Mouse (Mus musculus): ENCODE measurements around the gene Ecm1. TPM values are rescaled to one million over a fixed set of nuclear protein-coding genes. Genes with fewer than 3 reads are reported as not detected.
A peak's percentile ranks its signal among the peaks of the same experiment; 100 is the strongest.

Gene Ecm1
- polyA plus RNA-seq, 1 experiment from 2014 or later: 13.3 TPM

DNA sequence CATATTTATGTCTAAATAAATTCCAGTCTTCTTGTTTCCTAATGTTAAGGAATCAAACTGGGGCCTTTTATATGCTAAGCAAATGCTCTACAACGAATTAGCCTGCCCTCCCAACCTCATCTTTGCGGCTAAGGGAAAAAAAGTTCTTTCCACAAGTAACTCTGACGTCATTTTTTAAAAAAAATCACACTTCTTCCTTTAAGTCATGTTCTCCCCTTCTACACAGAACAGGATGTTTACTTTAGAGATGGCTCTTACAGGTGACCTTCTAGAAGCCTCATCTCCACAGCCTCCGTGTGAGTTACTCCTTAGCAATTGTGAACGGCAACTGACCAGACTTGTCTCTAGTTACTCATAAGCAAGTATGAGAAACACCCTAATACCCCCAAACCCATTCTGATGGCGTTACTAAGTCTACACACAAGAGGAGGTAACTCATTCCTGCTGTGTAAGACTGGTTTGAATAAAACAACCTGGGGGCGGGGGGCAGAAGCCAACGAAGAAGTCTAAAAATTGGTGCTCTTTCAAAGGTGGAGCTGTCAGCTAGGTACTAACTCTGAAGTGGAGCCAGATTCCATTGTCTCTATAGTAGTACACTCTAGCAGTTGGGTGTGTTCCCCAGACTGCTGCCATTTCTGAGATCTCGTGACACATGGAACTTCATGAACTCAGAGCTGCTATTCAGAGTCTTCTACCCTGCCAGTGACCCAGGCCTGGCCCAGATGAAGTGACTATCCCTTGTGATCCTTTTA, 19.3 kb upstream of the Ecm1 start:
- Histone ChIP-seq H3K9me3 (ENCODE audit: control insufficient read depth, low read length) (no peaks in the 10 kb centered on the region), H3K4me3 (ENCODE audit: low read depth, low read length) (no peak overlapping the region), H3K4me1 (replicated peaks; ENCODE audit: control insufficient read depth, insufficient read depth, low read length) (no peaks in the 10 kb centered on the region), H3K9ac (ENCODE audit: low read depth, low read length) (no peak overlapping the region), H3K36me3 (ENCODE audit: control insufficient read depth, insufficient read depth, low read length) (peaks cover 3% of the 10 kb centered on the region; the same call in 1 of the 2 replicates), H3K27me3 (ENCODE audit: control insufficient read depth, insufficient read depth, low read length) (no peaks in the 10 kb centered on the region), H3K27ac (ENCODE audit: low read depth, low read length) (no peak overlapping the region), H3K4me2 (replicated peaks; ENCODE audit: low read depth, low read length) (no peak overlapping the region)
- ATAC-seq (ENCODE audit: low FRiP score) (no peak), DNase-seq (ENCODE audit: low spot score) (no peak)
- 55% methylated on average over 9 of the region's 9 CpGs for WGBS

DNA sequence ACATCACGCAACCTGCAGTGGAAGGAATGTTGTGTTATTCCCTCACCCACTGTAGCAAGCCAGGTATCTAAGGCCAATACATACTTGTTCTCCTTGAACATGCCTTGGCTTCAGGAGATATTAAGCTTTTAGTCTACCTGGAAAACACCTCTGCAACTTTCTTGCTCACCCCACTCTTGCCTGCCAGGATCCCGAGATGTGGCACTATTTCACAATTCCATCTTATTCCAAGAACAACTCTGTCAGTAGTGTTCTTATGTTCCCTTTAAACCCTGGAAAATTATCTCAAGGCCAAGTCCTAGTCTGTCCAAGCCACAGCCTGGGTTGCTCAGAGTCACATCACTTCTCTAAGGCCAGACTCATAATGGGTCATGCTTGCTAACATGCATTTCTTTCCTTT, 17.4 kb upstream of the Ecm1 start:
- Histone ChIP-seq H3K9me3 (ENCODE audit: control insufficient read depth, low read length) (no peaks in the 10 kb centered on the region), H3K4me1 (replicated peaks; ENCODE audit: control insufficient read depth, insufficient read depth, low read length) (no peaks in the 10 kb centered on the region), H3K36me3 (ENCODE audit: control insufficient read depth, insufficient read depth, low read length) (peaks cover 2% of the 10 kb centered on the region; the same call in 1 of the 2 replicates), H3K4me3 (ENCODE audit: low read depth, low read length) (no peak overlapping the region), H3K27ac (ENCODE audit: low read depth, low read length) (no peak overlapping the region), H3K4me2 (replicated peaks; ENCODE audit: low read depth, low read length) (no peak overlapping the region), H3K9ac (ENCODE audit: low read depth, low read length) (no peak overlapping the region), H3K27me3 (ENCODE audit: control insufficient read depth, insufficient read depth, low read length) (no peaks in the 10 kb centered on the region)
- WGBS: 89% methylated on average over 2 of the region's 2 CpGs
- DNase-seq (ENCODE audit: low spot score) (no peak), ATAC-seq (ENCODE audit: low FRiP score) (no peak)

DNA sequence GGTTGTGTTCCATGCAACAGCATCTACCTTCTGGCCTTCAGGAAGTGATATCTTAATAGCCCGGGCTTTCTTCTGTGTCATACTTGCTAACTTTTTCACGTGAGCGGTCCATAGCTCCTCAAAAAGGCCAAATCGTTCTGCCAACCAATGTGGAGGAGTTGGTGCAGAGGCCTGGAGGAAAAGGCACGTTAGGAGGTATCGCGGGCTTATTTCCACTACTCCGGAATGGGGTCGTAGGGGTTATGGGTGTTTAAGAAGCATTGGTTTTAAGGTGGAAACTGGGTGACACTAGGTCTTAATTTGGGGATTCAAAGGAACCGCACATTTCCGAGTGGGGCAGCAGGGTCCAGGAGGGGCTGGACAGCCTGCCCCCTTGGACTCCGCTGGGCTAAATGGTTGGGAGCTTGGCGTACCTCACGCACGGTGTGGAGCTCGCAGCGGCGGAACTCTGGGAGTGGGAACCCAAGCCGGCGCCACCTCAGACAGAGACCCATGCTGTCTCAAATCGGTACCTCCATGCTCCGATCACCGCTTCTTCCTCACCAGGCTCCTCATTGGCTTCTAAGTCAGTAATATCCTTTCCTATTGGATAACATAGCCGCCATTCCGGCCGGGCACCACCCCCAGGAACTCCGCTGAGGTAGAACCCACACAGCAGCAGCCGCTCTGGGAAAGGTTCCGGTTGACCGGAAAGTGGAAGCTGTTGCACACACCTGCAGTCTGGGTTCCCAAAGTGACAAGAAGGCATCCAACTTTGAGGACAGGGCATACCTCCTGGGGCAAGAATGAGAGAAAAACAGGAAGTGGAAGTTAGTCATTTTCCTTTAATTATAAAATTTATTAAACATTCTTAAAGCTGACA, 15.2 kb upstream of the Ecm1 start:
- Histone ChIP-seq H3K9me3 (ENCODE audit: control insufficient read depth, low read length) (no peaks in the 10 kb centered on the region), H3K27me3 (ENCODE audit: control insufficient read depth, insufficient read depth, low read length) (no peaks in the 10 kb centered on the region), H3K27ac (ENCODE audit: low read depth, low read length) (peak overlapping the region; percentile 47), H3K4me2 (replicated peaks; ENCODE audit: low read depth, low read length) (peak overlapping the region; percentile 52), H3K4me1 (replicated peaks; ENCODE audit: control insufficient read depth, insufficient read depth, low read length) (no peaks in the 10 kb centered on the region), H3K4me3 (ENCODE audit: low read depth, low read length) (peak overlapping the region; percentile 81), H3K9ac (ENCODE audit: low read depth, low read length) (peak overlapping the region; percentile 78), H3K36me3 (ENCODE audit: control insufficient read depth, insufficient read depth, low read length) (0 out of 2 replicates have a peak, but pooled peaks cover 3% of the 10 kb centered on the region)
- under 1% methylated on average over 30 of the region's 30 CpGs for WGBS
- peak; percentile 88 for DNase-seq (ENCODE audit: low spot score)
- peak; percentile 98 for ATAC-seq (ENCODE audit: low FRiP score)

DNA sequence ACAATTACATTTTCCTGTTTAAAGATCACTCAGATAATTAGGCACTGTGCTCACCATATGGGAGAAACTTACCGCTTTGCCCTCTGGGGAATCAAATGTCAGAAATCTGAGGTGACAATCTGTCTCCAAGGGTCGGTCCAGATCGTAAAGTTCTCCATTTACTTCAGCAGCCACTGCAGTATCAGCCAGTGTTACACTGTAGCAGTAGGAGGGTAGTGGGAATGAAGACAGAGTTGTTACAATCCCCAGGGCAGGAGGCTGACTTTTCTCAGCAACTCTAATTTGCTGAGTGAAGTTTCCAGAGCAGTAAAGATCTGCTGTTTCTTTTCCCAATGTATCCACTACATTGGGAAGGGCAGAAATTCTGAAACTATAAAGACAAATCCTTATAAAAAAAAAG, 13.6 kb upstream of the Ecm1 start:
- Histone ChIP-seq H3K9me3 (ENCODE audit: control insufficient read depth, low read length) (no peaks in the 10 kb centered on the region), H3K4me2 (replicated peaks; ENCODE audit: low read depth, low read length) (no peak overlapping the region), H3K4me3 (ENCODE audit: low read depth, low read length) (no peak overlapping the region), H3K36me3 (ENCODE audit: control insufficient read depth, insufficient read depth, low read length) (0 out of 2 replicates have a peak, but pooled peaks cover 3% of the 10 kb centered on the region), H3K27me3 (ENCODE audit: control insufficient read depth, insufficient read depth, low read length) (no peaks in the 10 kb centered on the region), H3K4me1 (replicated peaks; ENCODE audit: control insufficient read depth, insufficient read depth, low read length) (no peaks in the 10 kb centered on the region), H3K9ac (ENCODE audit: low read depth, low read length) (no peak overlapping the region), H3K27ac (ENCODE audit: low read depth, low read length) (no peak overlapping the region)
- 93% methylated on average over 3 of the region's 3 CpGs for WGBS
- ATAC-seq (ENCODE audit: low FRiP score) (no peak), DNase-seq (ENCODE audit: low spot score) (no peak)

DNA sequence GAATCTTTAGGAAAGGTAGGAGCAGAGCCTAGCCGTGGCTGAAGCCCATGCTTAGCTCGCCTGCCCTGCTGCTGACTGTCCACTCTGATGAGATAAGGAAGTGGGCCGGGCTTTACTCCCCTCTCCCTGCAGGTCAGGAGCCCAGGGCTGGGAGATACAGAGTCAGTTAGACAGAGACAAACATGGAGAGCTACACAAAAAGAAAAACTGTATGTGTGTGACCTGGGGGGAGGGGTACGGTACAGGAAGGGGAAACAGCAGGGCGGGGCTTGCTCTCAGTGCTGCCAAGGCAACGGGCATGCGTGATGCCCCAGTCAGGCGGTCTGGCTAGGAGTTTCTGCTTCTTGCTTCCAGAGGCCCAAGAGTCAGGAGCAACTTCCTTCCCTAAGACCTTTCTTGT, 1.0 kb upstream of the Ecm1 start:
- no peak overlapping the region for H3K4me2 ChIP-seq (replicated peaks; ENCODE audit: low read depth, low read length)
- peaks cover 2% of the 10 kb centered on the region; the same call in 1 of the 2 replicates for H3K36me3 ChIP-seq (ENCODE audit: control insufficient read depth, insufficient read depth, low read length)
- no peak for ATAC-seq (ENCODE audit: low FRiP score)
- H3K9me3 ChIP-seq (ENCODE audit: control insufficient read depth, low read length): no peaks in the 10 kb centered on the region
- no peak overlapping the region for H3K9ac ChIP-seq (ENCODE audit: low read depth, low read length)
- no peak overlapping the region for H3K4me3 ChIP-seq (ENCODE audit: low read depth, low read length)
- H3K4me1 ChIP-seq (replicated peaks; ENCODE audit: control insufficient read depth, insufficient read depth, low read length): no peaks in the 10 kb centered on the region
- WGBS: 82% methylated on average over 8 of the region's 8 CpGs
- no peak overlapping the region for H3K27ac ChIP-seq (ENCODE audit: low read depth, low read length)
- DNase-seq (ENCODE audit: low spot score): no peak
- no peaks in the 10 kb centered on the region for H3K27me3 ChIP-seq (ENCODE audit: control insufficient read depth, insufficient read depth, low read length)

DNA sequence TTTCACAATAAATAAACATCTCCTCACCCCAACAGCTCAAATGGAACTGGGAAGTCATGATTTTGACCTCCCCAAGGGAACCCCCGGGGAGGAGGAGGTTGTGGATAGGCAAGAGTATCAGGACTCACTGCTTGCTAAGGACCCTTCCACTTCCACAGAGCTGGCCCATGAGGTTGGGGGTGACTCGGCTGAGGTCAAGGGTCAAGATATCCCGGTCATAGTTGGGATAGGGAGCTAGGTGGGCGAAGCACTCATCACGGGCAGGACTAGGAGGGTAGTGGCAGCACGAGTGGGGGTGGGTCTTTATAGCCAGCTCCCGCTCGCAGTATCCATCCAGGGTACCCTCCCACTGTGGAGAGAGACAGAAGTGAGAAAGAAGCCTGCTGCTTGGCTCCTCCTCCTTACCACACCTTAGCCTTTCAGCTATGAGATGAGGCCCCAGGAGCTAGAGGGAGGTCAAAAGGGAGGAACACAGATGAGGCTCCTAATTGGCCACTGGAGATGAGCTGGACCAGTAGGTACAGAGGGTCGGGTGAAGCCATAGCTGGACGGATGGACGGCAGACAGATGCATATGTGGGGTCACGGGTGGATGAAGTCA, 4.2 kb downstream of the Ecm1 start:
- H3K27me3 ChIP-seq (ENCODE audit: control insufficient read depth, insufficient read depth, low read length): no peaks in the 10 kb centered on the region
- H3K4me3 ChIP-seq (ENCODE audit: low read depth, low read length): no peak overlapping the region
- H3K4me2 ChIP-seq (replicated peaks; ENCODE audit: low read depth, low read length): no peak overlapping the region
- 88% methylated on average over 12 of the region's 12 CpGs for WGBS
- H3K36me3 ChIP-seq (ENCODE audit: control insufficient read depth, insufficient read depth, low read length): no peaks in the 10 kb centered on the region; the same call in 1 of the 2 replicates
- no peaks in the 10 kb centered on the region for H3K9me3 ChIP-seq (ENCODE audit: control insufficient read depth, low read length)
- no peak for DNase-seq (ENCODE audit: low spot score)
- no peaks in the 10 kb centered on the region for H3K4me1 ChIP-seq (replicated peaks; ENCODE audit: control insufficient read depth, insufficient read depth, low read length)
- no peak overlapping the region for H3K27ac ChIP-seq (ENCODE audit: low read depth, low read length)
- H3K9ac ChIP-seq (ENCODE audit: low read depth, low read length): no peak overlapping the region
- ATAC-seq (ENCODE audit: low FRiP score): no peak

DNA sequence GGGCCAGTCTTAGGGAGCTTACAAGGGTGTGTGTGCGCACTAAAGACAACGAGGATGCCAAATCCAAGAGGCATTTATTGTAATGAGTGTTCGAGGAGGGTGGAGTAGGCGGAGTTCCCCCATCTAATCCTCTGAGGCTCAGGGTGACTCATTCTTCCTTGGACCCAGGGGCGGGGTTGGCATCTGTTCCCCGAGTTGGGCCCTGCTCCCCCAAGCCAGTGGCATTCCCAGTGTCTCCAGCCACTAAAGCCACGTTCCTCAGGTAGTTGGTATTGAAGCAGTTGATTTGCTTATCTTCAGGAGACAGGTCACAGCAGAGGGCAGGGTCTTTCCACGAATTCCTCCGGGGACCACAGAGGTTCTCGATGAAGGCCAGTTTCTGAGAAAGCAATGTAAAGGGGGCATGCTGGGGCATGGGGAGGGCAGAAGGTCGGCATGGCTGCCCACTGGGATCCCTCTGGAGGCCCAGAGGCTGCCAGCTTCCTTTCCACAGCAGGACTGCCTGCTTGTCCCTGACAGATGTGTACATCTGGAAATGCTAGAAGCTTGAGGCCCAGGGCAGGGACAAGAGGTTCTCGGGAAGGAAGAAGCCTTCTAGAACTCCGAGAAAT, 5.2 kb downstream of the Ecm1 start:
- H3K4me3 ChIP-seq (ENCODE audit: low read depth, low read length): no peak overlapping the region
- ATAC-seq (ENCODE audit: low FRiP score): no peak
- no peaks in the 10 kb centered on the region for H3K9me3 ChIP-seq (ENCODE audit: control insufficient read depth, low read length)
- WGBS: 84% methylated on average over 13 of the region's 13 CpGs
- DNase-seq (ENCODE audit: low spot score): no peak
- no peak overlapping the region for H3K4me2 ChIP-seq (replicated peaks; ENCODE audit: low read depth, low read length)
- H3K4me1 ChIP-seq (replicated peaks; ENCODE audit: control insufficient read depth, insufficient read depth, low read length): no peaks in the 10 kb centered on the region
- no peaks in the 10 kb centered on the region for H3K27me3 ChIP-seq (ENCODE audit: control insufficient read depth, insufficient read depth, low read length)
- no peak overlapping the region for H3K27ac ChIP-seq (ENCODE audit: low read depth, low read length)
- H3K36me3 ChIP-seq (ENCODE audit: control insufficient read depth, insufficient read depth, low read length): no peaks in the 10 kb centered on the region; the same call in 1 of the 2 replicates
- H3K9ac ChIP-seq (ENCODE audit: low read depth, low read length): no peak overlapping the region

DNA sequence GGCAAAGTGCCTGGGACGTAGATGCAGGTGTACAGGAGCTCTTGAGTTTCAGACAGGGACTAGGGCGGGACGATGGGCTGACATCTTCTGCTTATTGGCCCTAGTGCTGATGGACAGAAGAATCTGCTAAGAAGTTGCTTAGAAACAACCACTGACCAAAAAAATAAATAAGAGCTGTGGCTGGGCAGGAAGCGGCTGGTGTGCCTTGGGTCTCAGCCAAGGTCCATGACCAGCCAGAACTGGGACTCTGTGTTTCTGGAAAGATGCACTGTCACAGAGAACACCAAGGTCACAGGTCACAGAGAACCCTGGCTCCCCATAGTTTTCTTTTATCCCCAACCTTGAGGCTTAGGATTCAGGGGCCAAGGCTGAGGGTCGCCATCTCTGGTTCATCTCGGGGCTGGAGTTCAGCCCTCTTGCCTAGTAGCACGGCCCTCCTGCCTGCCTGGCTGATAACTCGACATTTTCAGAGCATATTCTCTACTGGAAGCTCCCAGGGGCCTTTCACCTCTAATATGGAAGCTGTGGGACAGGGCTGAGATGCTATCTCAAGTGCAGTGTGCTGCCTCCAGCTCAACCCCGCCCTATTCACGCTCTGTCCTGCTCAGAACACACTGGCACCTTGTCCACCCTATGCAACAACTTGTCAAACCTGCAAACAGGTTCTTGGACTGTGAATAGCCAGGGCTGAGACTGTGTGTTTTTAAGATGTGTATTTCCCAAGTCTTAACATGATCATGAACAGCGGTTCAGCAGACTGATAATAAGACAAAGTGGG, 6.4 kb downstream of the Ecm1 start:
- no peak overlapping the region for H3K27ac ChIP-seq (ENCODE audit: low read depth, low read length)

More for the DNA sequence above, 6.4 kb downstream of the Ecm1 start:
- H3K4me3 ChIP-seq (ENCODE audit: low read depth, low read length): no peak overlapping the region
- WGBS: 85% methylated on average over 11 of the region's 11 CpGs
- DNase-seq (ENCODE audit: low spot score) (no peak), ATAC-seq (ENCODE audit: low FRiP score) (no peak)
- H3K9me3 ChIP-seq (ENCODE audit: control insufficient read depth, low read length): no peaks in the 10 kb centered on the region
- H3K9ac ChIP-seq (ENCODE audit: low read depth, low read length): no peak overlapping the region
- no peaks in the 10 kb centered on the region for H3K4me1 ChIP-seq (replicated peaks; ENCODE audit: control insufficient read depth, insufficient read depth, low read length)
- no peaks in the 10 kb centered on the region for H3K36me3 ChIP-seq (ENCODE audit: control insufficient read depth, insufficient read depth, low read length)
- H3K27me3 ChIP-seq (ENCODE audit: control insufficient read depth, insufficient read depth, low read length): no peaks in the 10 kb centered on the region
- H3K4me2 ChIP-seq (replicated peaks; ENCODE audit: low read depth, low read length): no peak overlapping the region
